Mouse (Mus musculus): ENCODE measurements around the gene Gng8.
A peak's percentile ranks its signal among the peaks of the same experiment; 100 is the strongest.

The Gng8 gene

GRCm38 (mm10) chr7:16924037-16924834, 32.6 kb downstream of the Gng8 start, which contains the start of gene Calm3:
Calm3 (minus strand) TSS chr7:16924114.
- DNase-seq (ENCODE audit: low spot score): peak; percentile 100

GRCm38 (mm10) chr7:16928341-16928740, 36.8 kb downstream of the Gng8 start:
- DNase-seq (ENCODE audit: low spot score): no peak

GRCm38 (mm10) chr7:16930850-16931249, 39.3 kb downstream of the Gng8 start:
- peak; percentile 87 for DNase-seq (ENCODE audit: low spot score)

GRCm38 (mm10) chr7:16931968-16932627, 40.5 kb downstream of the Gng8 start:
- peak; percentile 94 for DNase-seq (ENCODE audit: low spot score)

- peak; percentile 80 for DNase-seq (ENCODE audit: low spot score)
These were observed 41.4 kb downstream of the Gng8 start for GRCm38 (mm10) chr7:16932704-16933577.

GRCm38 (mm10) chr7:16937312-16937711, 45.7 kb downstream of the Gng8 start:
- no peak for DNase-seq (ENCODE audit: low spot score)

GRCm38 (mm10) chr7:16938117-16938791, 46.7 kb downstream of the Gng8 start:
- DNase-seq (ENCODE audit: low spot score): peak; percentile 78

GRCm38 (mm10) chr7:16940292-16940691, 48.7 kb downstream of the Gng8 start:
- peak; percentile 61 for DNase-seq (ENCODE audit: low spot score)

- DNase-seq (ENCODE audit: low spot score): no peak
These were observed 51.3 kb downstream of the Gng8 start for GRCm38 (mm10) chr7:16942861-16943260.

- DNase-seq (ENCODE audit: low spot score): peak; percentile 87
These were observed 52.6 kb downstream of the Gng8 start, which contains the start of gene Pnmal2 for GRCm38 (mm10) chr7:16944061-16944807. Pnmal2 (plus strand) TSS chr7:16944682.

GRCm38 (mm10) chr7:16944808-16945315, 53.3 kb downstream of the Gng8 start:
- DNase-seq (ENCODE audit: low spot score): no peak
